Mouse (Mus musculus) CH12.LX (cell line): ENCODE data around the gene Rpusd3.

Experiments
- CTCF ChIP-seq, 2 experiments: IDR thresholded peaks in 1 of 2; conservative IDR thresholded peaks in 1 of 2; 2 replicates each; pipeline ENCODE4 v1.5.1; 2011 to 2012; ENCODE audit warnings: low read depth in 2 of 2, low read length in 2 of 2, improper control_type of control experiment in 1 of 2, inconsistent platforms in 1 of 2, mild to moderate bottlenecking in 1 of 2, moderate library complexity in 1 of 2
- EP300 ChIP-seq: IDR thresholded peaks from 2 replicates; pipeline ENCODE4 v1.6.1; 2011; ENCODE audit warnings: low read length, improper control_type of control experiment
- MAFK ChIP-seq: IDR thresholded peaks from 2 replicates; pipeline ENCODE4 v1.6.1; 2011; ENCODE audit warnings: low read length, improper control_type of control experiment; ENCODE audit not compliant: insufficient replicate concordance
- MAX ChIP-seq: IDR thresholded peaks from 2 replicates; pipeline ENCODE4 v1.6.1; 2011; ENCODE audit warnings: low read length, improper control_type of control experiment
- POLR2A ChIP-seq: IDR thresholded peaks from 2 replicates; pipeline ENCODE4 v1.6.1; 2011; ENCODE audit warnings: low read depth, mild to moderate bottlenecking, improper control_type of control experiment, low read length
- RAD21 ChIP-seq: IDR thresholded peaks from 2 replicates; pipeline ENCODE4 v1.6.1; 2011; ENCODE audit warnings: low read depth, mild to moderate bottlenecking, low read length, improper control_type of control experiment, moderate library complexity
- ZC3H11A ChIP-seq: IDR thresholded peaks from 2 replicates; pipeline ENCODE4 v1.6.1; 2012; ENCODE audit warnings: low read depth, mild to moderate bottlenecking, inconsistent platforms, low read length, improper control_type of control experiment

- no peak for TF ChIP-seq POLR2A
- TF ChIP-seq RAD21 = no peak
- TF ChIP-seq MAX = no peak
- no peak for TF ChIP-seq EP300
- TF ChIP-seq CTCF (conservative IDR thresholded peaks at IDR 0.05 in 1 of 2, IDR thresholded peaks at IDR 0.05 in 1 of 2; ENCODE audit: low read depth in 2 of 2, low read length in 2 of 2) = no peak
- TF ChIP-seq MAFK = no peak
- no peak for TF ChIP-seq ZC3H11A
Observed at GRCm38 (mm10) chr6:113433661-113434060, 14.5 kb upstream of the Rpusd3 start.
